Mouse (Mus musculus) forebrain, embryonic 16.5 days (tissue): ENCODE measurements at regions not wholly inside any gene's neighbourhood (a gene's known extent, or its start where the extent isn't known, plus 50 kb on each side); places are given as distances from the start of the nearest gene placed in this dataset.

Experiments
- ATAC-seq: fragments of 200-750 bp; cut with Nextera tagmentation; 2 replicates; pipeline ENCODE4 v1.8.0; 2017; ENCODE audit warnings: mild to moderate bottlenecking, moderate library complexity
- H3K27ac ChIP-seq: fragments of 300-500 bp; sonication (generic); 2 replicates; pipeline ENCODE4 v1.5.1; 2014; ENCODE audit warnings: low read length, control low read depth
- H3K27me3 ChIP-seq: fragments of 300-500 bp; sonication (generic); replicated peaks from 2 replicates; pipeline ENCODE4 v1.6.1; 2014; ENCODE audit warnings: low read length; ENCODE audit not compliant: control insufficient read depth, insufficient read depth
- H3K36me3 ChIP-seq: fragments of 300-500 bp; sonication (generic); 2 replicates; pipeline ENCODE4 v1.6.1; 2014; ENCODE audit not compliant: control insufficient read depth, insufficient read depth
- H3K4me1 ChIP-seq: fragments of 300-500 bp; sonication (generic); replicated peaks from 2 replicates; pipeline ENCODE4 v1.6.1; 2014; ENCODE audit warnings: low read length; ENCODE audit not compliant: control insufficient read depth, insufficient read depth
- H3K4me2 ChIP-seq: fragments of 300-500 bp; sonication (generic); 2 replicates; pipeline ENCODE4 v1.6.1; 2014; ENCODE audit warnings: mild to moderate bottlenecking, low read length, control low read depth
- H3K4me3 ChIP-seq: fragments of 300-500 bp; sonication (generic); replicated peaks from 2 replicates; pipeline ENCODE4 v1.5.1; 2014; ENCODE audit warnings: mild to moderate bottlenecking, low read length, control low read depth
- H3K9ac ChIP-seq: fragments of 300-500 bp; sonication (generic); replicated peaks from 2 replicates; pipeline ENCODE4 v1.6.1; 2014; ENCODE audit warnings: low read depth, low read length, control low read depth
- H3K9me3 ChIP-seq: fragments of 300-500 bp; sonication (generic); 2 replicates; pipeline ENCODE4 v1.6.1; 2016; ENCODE audit warnings: low read length; ENCODE audit not compliant: control insufficient read depth
- WGBS: fragments of 180-500 bp; shearing (Covaris S2); extraction: QIAGEN DNeasy Blood & Tissue Kit; methylation state at CpG from one replicate; pipeline ENCODE4 v1.1.7; 2014; 5-methylcytosine and 5-hydroxymethylcytosine counted together

DNA sequence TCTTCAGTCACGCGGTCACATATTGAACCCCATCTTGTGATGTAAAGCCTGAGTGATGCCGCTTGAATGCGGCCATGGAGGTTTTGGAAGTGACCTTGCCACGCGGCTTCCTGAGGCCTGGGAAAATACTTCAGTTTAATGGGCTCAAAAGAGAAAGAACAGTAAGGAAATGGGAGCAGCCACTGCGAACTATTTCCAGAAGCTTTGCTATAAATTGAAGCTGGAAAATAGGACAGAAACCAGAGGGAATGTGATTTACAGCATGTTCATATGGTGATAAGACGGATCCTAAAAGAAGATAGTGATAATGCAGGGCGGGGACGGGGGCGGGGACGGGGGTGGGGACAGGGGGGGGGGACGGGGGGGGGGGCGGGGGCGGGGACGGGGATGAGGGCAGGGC, 52.7 kb upstream of the Trpc4 start:
- Histone ChIP-seq H3K4me3 (no peak overlapping the region), H3K4me1 (no peaks in the 10 kb centered on the region), H3K9me3 (no peaks in the 10 kb centered on the region), H3K4me2 (no peak overlapping the region), H3K9ac (no peak overlapping the region), H3K27ac (no peak overlapping the region), H3K36me3 (no peaks in the 10 kb centered on the region), H3K27me3 (no peaks in the 10 kb centered on the region)
- ATAC-seq: no peak
- 90% methylated on average over 8 of the region's 16 CpGs for WGBS

DNA sequence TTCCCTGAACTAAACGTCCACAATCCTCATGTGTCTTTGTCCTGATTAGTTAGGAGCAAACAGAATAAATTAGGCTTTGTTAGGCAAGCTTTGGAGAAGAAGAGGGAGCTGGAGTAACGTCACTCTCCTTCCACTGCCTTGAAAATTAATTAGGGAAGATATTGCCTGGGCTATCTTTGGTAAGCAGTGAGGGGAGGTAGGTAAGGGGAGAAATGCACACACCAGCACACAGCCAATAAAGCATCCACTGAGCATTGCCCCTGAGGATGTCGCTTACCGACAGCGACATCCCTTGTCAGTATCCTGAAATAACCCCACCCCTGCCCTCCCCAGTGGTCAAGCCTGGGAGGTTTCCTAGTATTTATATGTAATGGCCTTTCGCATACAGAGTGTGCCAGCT, 72.2 kb upstream of the Trpc4 start:
- Histone ChIP-seq H3K27me3 (no peaks in the 10 kb centered on the region), H3K4me3 (no peak overlapping the region), H3K4me2 (no peak overlapping the region), H3K4me1 (0 out of 2 replicates have a peak, but pooled peaks cover 7% of the 10 kb centered on the region), H3K9ac (no peak overlapping the region), H3K9me3 (no peaks in the 10 kb centered on the region), H3K27ac (no peak overlapping the region), H3K36me3 (no peaks in the 10 kb centered on the region)
- no peak for ATAC-seq
- WGBS: 36% methylated on average over 6 of the region's 6 CpGs

DNA sequence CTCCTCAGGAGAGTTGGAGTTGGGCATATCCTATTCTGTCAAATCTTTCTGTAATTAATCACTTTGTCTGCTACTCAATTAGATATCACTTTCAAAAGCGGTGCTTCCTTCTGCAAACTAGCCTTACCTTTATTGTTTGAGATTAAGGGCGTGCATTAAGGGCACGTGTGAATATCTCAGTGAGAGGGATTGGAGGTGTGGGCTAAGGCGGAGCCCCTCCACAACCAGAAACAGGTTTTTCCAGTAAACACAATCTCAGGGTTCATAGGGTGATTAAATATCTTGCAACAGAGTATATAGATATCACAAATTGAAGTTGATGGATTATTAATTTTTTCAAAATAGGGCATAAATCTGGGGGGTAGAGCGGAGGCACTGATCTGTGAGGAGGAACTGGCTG, 79.4 kb upstream of the Trpc4 start:
- WGBS: 79% methylated on average over 5 of the region's 5 CpGs
- Histone ChIP-seq H3K9me3 (no peaks in the 10 kb centered on the region), H3K4me1 (no peaks in the 10 kb centered on the region), H3K4me2 (no peak overlapping the region), H3K36me3 (no peaks in the 10 kb centered on the region), H3K27ac (no peak overlapping the region), H3K27me3 (no peaks in the 10 kb centered on the region), H3K9ac (no peak overlapping the region), H3K4me3 (no peak overlapping the region)
- no peak for ATAC-seq

DNA sequence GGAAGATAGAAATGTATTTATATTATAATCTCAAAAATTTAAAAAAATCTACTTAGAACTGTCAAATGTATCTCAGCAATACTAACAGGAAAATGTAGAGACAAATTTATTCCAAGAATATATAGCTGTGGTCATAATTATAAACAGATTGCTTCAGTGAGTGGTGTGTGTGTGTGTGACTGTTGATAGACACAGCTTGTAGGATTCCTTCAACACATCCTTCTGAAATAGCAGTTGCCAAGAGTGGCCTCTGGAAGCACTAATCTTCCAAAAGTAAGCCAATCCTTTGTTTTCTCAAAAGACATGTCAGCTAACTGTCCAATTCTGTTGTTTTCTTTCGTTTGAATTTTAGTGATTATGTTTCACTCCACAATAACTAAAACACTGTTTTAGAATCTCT, 95.2 kb upstream of the Trpc4 start:
- ATAC-seq: no peak
- Histone ChIP-seq H3K9ac (no peak overlapping the region), H3K36me3 (no peaks in the 10 kb centered on the region), H3K27me3 (no peaks in the 10 kb centered on the region), H3K4me3 (no peak overlapping the region), H3K9me3 (no peaks in the 10 kb centered on the region), H3K4me2 (no peak overlapping the region), H3K4me1 (no peaks in the 10 kb centered on the region), H3K27ac (no peak overlapping the region)
- WGBS: 61% methylated on average over 1 of the region's 1 CpGs

DNA sequence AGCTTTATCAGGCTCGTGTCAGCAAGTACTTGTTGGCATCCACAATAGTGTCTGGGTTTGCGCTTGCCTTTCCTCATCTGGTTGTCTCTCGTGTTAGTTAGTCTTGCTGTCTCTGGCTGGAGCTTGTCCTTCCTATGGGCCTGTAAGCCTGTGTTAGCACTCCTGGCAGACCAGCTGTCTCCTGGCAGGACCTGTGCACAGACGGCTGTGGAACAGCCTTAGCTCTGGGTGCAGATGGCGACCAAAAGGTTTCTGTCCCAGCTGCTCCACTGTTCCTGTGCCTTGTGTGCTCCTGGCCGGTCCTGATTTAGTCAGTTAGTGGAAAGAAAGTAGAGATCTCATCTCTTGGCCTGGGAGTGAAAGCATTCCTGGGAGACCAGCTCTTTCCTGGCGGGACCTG, 101.5 kb upstream of the Trpc4 start:
- H3K9ac ChIP-seq: no peak overlapping the region
- H3K9me3 ChIP-seq: no peaks in the 10 kb centered on the region
- no peak overlapping the region for H3K4me3 ChIP-seq
- H3K27me3 ChIP-seq: no peaks in the 10 kb centered on the region
- no peak for ATAC-seq
- H3K27ac ChIP-seq: no peak overlapping the region
- WGBS: 77% methylated on average over 7 of the region's 7 CpGs
- H3K4me1 ChIP-seq: peaks cover 7% of the 10 kb centered on the region
- no peaks in the 10 kb centered on the region for H3K36me3 ChIP-seq
- H3K4me2 ChIP-seq: no peak overlapping the region

DNA sequence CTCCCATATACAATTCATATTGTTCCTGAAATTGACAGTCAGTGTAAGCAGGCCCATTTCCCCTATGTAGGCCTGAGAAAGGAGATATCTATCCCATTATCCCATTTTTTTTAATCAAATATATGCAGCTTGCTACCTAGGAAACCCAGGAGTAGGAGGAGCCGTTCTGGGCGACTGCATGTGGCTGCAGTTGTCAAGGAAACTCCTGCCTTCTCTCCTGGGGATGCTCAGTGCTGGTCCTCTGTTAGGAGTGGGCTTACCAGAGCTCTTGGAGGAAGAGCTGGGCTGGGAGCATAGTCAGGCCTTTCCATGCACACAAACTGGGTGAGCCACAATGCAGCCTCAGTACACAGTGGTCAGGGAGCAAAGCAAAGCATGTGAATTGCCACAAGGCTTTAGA, 106.5 kb upstream of the Trpc4 start:
- WGBS: 18% methylated on average over 2 of the region's 2 CpGs
- no peak overlapping the region for H3K4me2 ChIP-seq
- no peak overlapping the region for H3K27ac ChIP-seq
- ATAC-seq: peak; percentile 68
- peaks cover 10% of the 10 kb centered on the region for H3K4me1 ChIP-seq
- no peaks in the 10 kb centered on the region for H3K9me3 ChIP-seq
- no peak overlapping the region for H3K4me3 ChIP-seq
- H3K36me3 ChIP-seq: no peaks in the 10 kb centered on the region
- H3K27me3 ChIP-seq: no peaks in the 10 kb centered on the region
- no peak overlapping the region for H3K9ac ChIP-seq

DNA sequence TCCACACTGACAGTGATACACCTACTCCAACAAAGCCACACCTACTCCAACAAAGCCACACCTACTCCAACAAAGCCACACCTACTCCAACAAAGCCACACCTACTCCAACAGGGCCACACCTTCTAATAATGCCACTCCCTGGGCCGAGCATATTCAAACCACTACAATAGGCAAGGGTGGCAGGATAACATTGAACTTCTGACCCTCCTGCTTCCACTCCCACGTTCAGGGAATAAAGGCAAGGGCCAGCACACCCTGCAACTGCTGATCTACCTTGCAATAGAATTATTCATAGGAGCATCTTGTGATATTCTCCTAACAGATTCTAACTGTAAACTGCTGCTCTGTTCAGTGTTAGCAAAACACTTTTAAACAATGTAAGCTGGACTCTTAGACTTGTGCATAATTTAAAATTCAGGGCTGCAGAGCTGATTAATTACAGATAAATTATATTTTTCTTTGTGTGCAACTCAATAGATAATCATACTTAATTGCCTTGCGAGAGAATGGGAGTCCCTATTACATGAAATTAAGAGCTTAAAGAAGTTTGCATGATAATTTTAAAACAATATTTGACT, 107.7 kb upstream of the Trpc4 start:
- Histone ChIP-seq H3K27me3 (no peaks in the 10 kb centered on the region), H3K9me3 (no peaks in the 10 kb centered on the region), H3K36me3 (no peaks in the 10 kb centered on the region), H3K4me2 (no peak overlapping the region), H3K9ac (no peak overlapping the region), H3K4me3 (no peak overlapping the region), H3K27ac (no peak overlapping the region), H3K4me1 (peaks cover 10% of the 10 kb centered on the region)
- WGBS: 55% methylated on average over 3 of the region's 3 CpGs
- peak; percentile 61 for ATAC-seq

DNA sequence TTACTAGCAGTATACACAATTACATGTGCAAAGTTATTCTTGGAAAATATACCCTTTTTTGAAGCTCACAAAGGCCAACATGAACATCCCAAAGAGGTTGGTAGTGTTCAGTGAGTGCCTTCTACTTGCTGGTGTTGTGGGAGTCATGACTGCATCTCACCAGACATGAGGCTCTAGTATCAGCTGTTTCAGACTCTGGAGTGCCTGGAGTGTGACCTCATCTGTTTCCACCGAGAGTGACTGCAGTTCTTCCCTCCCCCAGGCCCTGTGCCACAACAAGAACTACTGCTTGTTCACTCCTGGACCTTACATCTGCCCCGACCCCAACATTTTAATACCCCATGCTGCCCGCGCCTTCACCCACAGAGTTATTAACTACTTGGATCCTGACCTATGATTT, 128.5 kb upstream of the Trpc4 start:
- Histone ChIP-seq H3K4me3 (no peak overlapping the region), H3K27me3 (no peaks in the 10 kb centered on the region), H3K4me1 (no peaks in the 10 kb centered on the region), H3K9ac (no peak overlapping the region), H3K4me2 (no peak overlapping the region), H3K9me3 (no peaks in the 10 kb centered on the region), H3K36me3 (no peaks in the 10 kb centered on the region), H3K27ac (no peak overlapping the region)
- ATAC-seq: no peak
- WGBS: 79% methylated on average over 4 of the region's 4 CpGs

DNA sequence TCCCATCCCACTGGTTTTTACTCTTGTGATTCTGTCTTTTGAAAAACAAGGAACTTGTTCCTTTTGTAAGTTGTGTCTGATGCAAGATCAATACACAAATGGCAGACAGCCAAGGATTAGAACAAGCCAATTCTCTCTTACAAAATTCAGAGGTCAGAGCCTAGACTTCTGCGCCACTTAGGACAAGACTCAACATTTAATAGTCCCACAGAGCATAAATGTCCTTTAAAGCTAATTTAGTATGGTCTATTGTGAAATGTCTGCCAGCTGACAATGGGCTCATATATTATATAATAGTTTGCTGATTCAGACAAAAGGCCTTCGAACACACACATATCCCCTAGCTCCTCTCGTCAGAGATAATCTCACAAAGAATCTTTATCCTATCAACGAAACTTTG, 135.6 kb upstream of the Trpc4 start:
- H3K27ac ChIP-seq: no peak overlapping the region
- WGBS: 20% methylated on average over 4 of the region's 4 CpGs
- no peaks in the 10 kb centered on the region for H3K9me3 ChIP-seq
- ATAC-seq: no peak
- no peaks in the 10 kb centered on the region for H3K36me3 ChIP-seq
- H3K9ac ChIP-seq: no peak overlapping the region
- H3K27me3 ChIP-seq: 0 out of 2 replicates have a peak, but pooled peaks cover 3% of the 10 kb centered on the region
- no peak overlapping the region for H3K4me2 ChIP-seq
- peaks cover 6% of the 10 kb centered on the region for H3K4me1 ChIP-seq
- no peak overlapping the region for H3K4me3 ChIP-seq
